Mouse (Mus musculus) bone marrow, adult 2 months (tissue): Measurements from ENCODE around the gene Sesn2.

ENCODE experiments used
- CTCF ChIP-seq: fragments of 200-500 bp; IDR thresholded peaks from 2 replicates; pipeline ENCODE4 v1.5.1; 2011; ENCODE audit warnings: low read length, control low read depth; ENCODE audit not compliant: control insufficient read depth, insufficient read depth
- POLR2A ChIP-seq: fragments of 200-500 bp; IDR thresholded peaks from 2 replicates; pipeline ENCODE4 v1.6.1; 2011; ENCODE audit warnings: low read depth, mild to moderate bottlenecking, control low read depth, low read length, borderline replicate concordance; ENCODE audit not compliant: control insufficient read depth

DNA sequence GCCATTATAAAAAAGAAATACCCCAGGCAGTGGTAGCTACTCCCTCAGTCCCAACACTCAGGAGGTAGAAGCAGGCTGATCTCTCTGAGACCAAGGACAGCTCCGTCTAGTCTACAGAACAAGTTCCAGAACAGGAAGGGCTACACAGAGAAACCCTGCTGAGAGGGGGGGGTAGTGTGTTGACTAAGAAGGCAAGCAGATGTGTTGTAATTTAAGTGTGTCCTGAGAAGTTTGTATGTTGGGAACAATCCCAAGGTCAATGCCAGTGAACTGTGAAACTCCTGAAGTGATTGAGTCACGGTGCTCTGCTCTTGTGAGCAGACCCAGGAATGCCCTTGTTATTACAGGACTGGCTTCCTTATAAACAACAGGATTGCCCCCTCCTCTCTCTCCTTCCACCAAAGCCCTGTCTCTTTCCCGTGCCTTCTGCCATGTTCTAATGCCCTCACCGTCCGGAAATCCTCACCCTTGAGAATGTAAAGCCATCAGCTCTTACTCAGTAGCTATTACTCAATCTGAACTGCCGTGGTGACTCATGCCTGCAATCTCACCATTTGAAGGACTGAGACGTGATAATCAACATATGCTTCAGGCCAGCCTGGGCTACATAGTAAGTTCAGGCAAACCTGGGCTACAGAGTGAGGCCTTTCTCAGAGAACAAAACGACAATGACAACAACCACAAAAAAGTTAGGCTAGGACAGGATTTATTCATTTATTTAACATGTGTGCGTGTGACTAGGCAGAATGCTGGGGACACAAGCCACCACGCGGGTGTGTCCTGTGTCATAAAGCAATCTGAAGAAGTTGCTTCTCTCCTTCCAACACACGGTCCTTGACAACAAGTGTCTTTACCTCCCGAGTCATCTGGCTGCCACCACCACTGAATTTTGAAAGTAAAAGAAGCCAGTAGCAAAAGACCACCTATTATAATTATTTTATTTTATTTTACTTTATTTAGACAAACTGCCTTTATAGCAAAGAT, 34.1 kb downstream of the Sesn2 start:
- TF ChIP-seq CTCF (no peak), POLR2A (no peak)
